Mouse (Mus musculus): ENCODE data around the gene Camkmt.

The Camkmt gene

GRCm38 (mm10) chr17:85090120-85091099, at the start of gene Camkmt, which contains the start of gene Prepl:
Camkmt (plus strand) TSS chr17:85090552.
Prepl (minus strand) TSS chr17:85090241.
- DNase-seq: peak; percentile 92

GRCm38 (mm10) chr17:85040913-85041312, 49.4 kb upstream of the Camkmt start:
- DNase-seq: no peak

GRCm38 (mm10) chr17:85042419-85042818, 47.9 kb upstream of the Camkmt start:
- DNase-seq: no peak

- no peak for DNase-seq
Measured at GRCm38 (mm10) chr17:85043404-85043816, 46.9 kb upstream of the Camkmt start.

GRCm38 (mm10) chr17:85044466-85044865, 45.9 kb upstream of the Camkmt start:
- DNase-seq: no peak

- DNase-seq: no peak
Measured at GRCm38 (mm10) chr17:85045160-85045559, 45.2 kb upstream of the Camkmt start.

- DNase-seq: no peak
Measured at GRCm38 (mm10) chr17:85048379-85048778, 42.0 kb upstream of the Camkmt start.

GRCm38 (mm10) chr17:85058276-85058675, 32.1 kb upstream of the Camkmt start:
- no peak for DNase-seq

- DNase-seq: no peak
Measured at GRCm38 (mm10) chr17:85059136-85059535, 31.2 kb upstream of the Camkmt start.

GRCm38 (mm10) chr17:85063560-85063959, 26.8 kb upstream of the Camkmt start:
- no peak for DNase-seq

- no peak for DNase-seq
Measured at GRCm38 (mm10) chr17:85067331-85067730, 23.0 kb upstream of the Camkmt start.

- DNase-seq: no peak
Measured at GRCm38 (mm10) chr17:85070658-85071057, 19.7 kb upstream of the Camkmt start.

- no peak for DNase-seq
Measured at GRCm38 (mm10) chr17:85071088-85071775, 19.1 kb upstream of the Camkmt start.

- no peak for DNase-seq
Measured at GRCm38 (mm10) chr17:85072383-85072782, 18.0 kb upstream of the Camkmt start.

- DNase-seq: no peak
Measured at GRCm38 (mm10) chr17:85073214-85073613, 17.1 kb upstream of the Camkmt start.

- DNase-seq: no peak
Measured at GRCm38 (mm10) chr17:85074083-85074482, 16.3 kb upstream of the Camkmt start.

- no peak for DNase-seq
Measured at GRCm38 (mm10) chr17:85079276-85079675, 11.1 kb upstream of the Camkmt start.

GRCm38 (mm10) chr17:85080781-85081180, 9.6 kb upstream of the Camkmt start:
- no peak for DNase-seq

- DNase-seq: no peak
Measured at GRCm38 (mm10) chr17:85085335-85085734, 5.0 kb upstream of the Camkmt start.

- DNase-seq: no peak
Measured at GRCm38 (mm10) chr17:85086501-85086900, 3.9 kb upstream of the Camkmt start.

- no peak for DNase-seq
Measured at GRCm38 (mm10) chr17:85087591-85087990, 2.8 kb upstream of the Camkmt start.

- DNase-seq: no peak
Measured at GRCm38 (mm10) chr17:85088401-85088800, 2.0 kb upstream of the Camkmt start.

GRCm38 (mm10) chr17:85089011-85089410, 1.3 kb upstream of the Camkmt start:
- DNase-seq: no peak

GRCm38 (mm10) chr17:85089621-85090020, 731 bp upstream of the Camkmt start:
- DNase-seq: no peak

Data from right cerebral cortex, postnatal 25 days (tissue).